Mouse (Mus musculus): Measurements from ENCODE around the gene Vtcn1. TPM values are rescaled to one million over a fixed set of nuclear protein-coding genes. Genes with fewer than 3 reads are reported as not detected.

Vtcn1 gene
- polyA plus RNA-seq, 1 experiment from 2014 or later = not detected

- WGBS = 30% methylated on average over 3 of the region's 3 CpGs
- no peaks in the 10 kb centered on the region for H3K27me3 ChIP-seq
- no peak overlapping the region for H3K27ac ChIP-seq (replicated peaks)
- H3K4me1 ChIP-seq (replicated peaks) = peaks cover 10% of the 10 kb centered on the region
- H3K4me3 ChIP-seq = no peak overlapping the region
- no peaks in the 10 kb centered on the region for H3K9me3 ChIP-seq
- ATAC-seq (ENCODE audit: low read depth) = no peak
- H3K9ac ChIP-seq = no peak overlapping the region
- no peaks in the 10 kb centered on the region for H3K36me3 ChIP-seq
- H3K4me2 ChIP-seq = no peak overlapping the region
These were observed 81.7 kb downstream of the Vtcn1 start for GRCm38 (mm10) chr3:100906916-100907315.

GRCm38 (mm10) chr3:100908594-100908993 is 83.3 kb downstream of the Vtcn1 start:
- H3K4me3 ChIP-seq = no peak overlapping the region
- H3K27ac ChIP-seq (replicated peaks) = 0 out of 2 replicates have a peak overlapping the region, but pooled peaks have one; percentile 28
- H3K27me3 ChIP-seq = no peaks in the 10 kb centered on the region
- no peak overlapping the region for H3K4me2 ChIP-seq
- H3K4me1 ChIP-seq (replicated peaks) = peaks cover 10% of the 10 kb centered on the region
- WGBS = 50% methylated on average over 6 of the region's 6 CpGs
- H3K9ac ChIP-seq = no peak overlapping the region
- no peaks in the 10 kb centered on the region for H3K36me3 ChIP-seq
- no peak for ATAC-seq (ENCODE audit: low read depth)
- no peaks in the 10 kb centered on the region for H3K9me3 ChIP-seq

GRCm38 (mm10) chr3:100910621-100911020 is 85.4 kb downstream of the Vtcn1 start:
- Histone ChIP-seq H3K27ac (replicated peaks) (no peak overlapping the region), H3K9ac (no peak overlapping the region), H3K36me3 (no peaks in the 10 kb centered on the region), H3K4me1 (replicated peaks) (peaks cover 10% of the 10 kb centered on the region), H3K4me2 (no peak overlapping the region), H3K9me3 (no peaks in the 10 kb centered on the region), H3K4me3 (no peak overlapping the region), H3K27me3 (no peaks in the 10 kb centered on the region)
- 56% methylated on average over 5 of the region's 5 CpGs for WGBS
- no peak for ATAC-seq (ENCODE audit: low read depth)

- H3K36me3 ChIP-seq = no peaks in the 10 kb centered on the region
- no peaks in the 10 kb centered on the region for H3K27me3 ChIP-seq
- H3K9me3 ChIP-seq = no peaks in the 10 kb centered on the region
- WGBS = 78% methylated on average over 9 of the region's 9 CpGs
- H3K4me2 ChIP-seq = no peak overlapping the region
- no peak overlapping the region for H3K9ac ChIP-seq
- H3K4me1 ChIP-seq (replicated peaks) = peaks cover 10% of the 10 kb centered on the region
- H3K27ac ChIP-seq (replicated peaks) = no peak overlapping the region
- no peak for ATAC-seq (ENCODE audit: low read depth)
- no peak overlapping the region for H3K4me3 ChIP-seq
These were observed 85.8 kb downstream of the Vtcn1 start for GRCm38 (mm10) chr3:100911026-100911425.

GRCm38 (mm10) chr3:100911498-100912213 is 86.4 kb downstream of the Vtcn1 start:
- Histone ChIP-seq H3K27me3 (no peaks in the 10 kb centered on the region), H3K9me3 (no peaks in the 10 kb centered on the region)
- WGBS = 68% methylated on average over 7 of the region's 7 CpGs

GRCm38 (mm10) chr3:100916844-100917243 is 91.6 kb downstream of the Vtcn1 start:
- no peak for ATAC-seq (ENCODE audit: low read depth)
- Histone ChIP-seq H3K36me3 (no peaks in the 10 kb centered on the region), H3K4me1 (replicated peaks) (peaks cover 7% of the 10 kb centered on the region; the same call in 1 of the 2 replicates), H3K4me3 (no peak overlapping the region), H3K27ac (replicated peaks) (no peak overlapping the region), H3K4me2 (no peak overlapping the region), H3K9me3 (no peaks in the 10 kb centered on the region), H3K9ac (no peak overlapping the region), H3K27me3 (no peaks in the 10 kb centered on the region)
- 23% methylated on average over 7 of the region's 7 CpGs for WGBS

More at GRCm38 (mm10) chr3:100911498-100912213, 86.4 kb downstream of the Vtcn1 start:
- peak; percentile 58 for ATAC-seq (ENCODE audit: low read depth)
- Histone ChIP-seq H3K4me2 (no peak overlapping the region), H3K4me1 (replicated peaks) (peaks cover 10% of the 10 kb centered on the region), H3K9ac (no peak overlapping the region), H3K4me3 (no peak overlapping the region), H3K27ac (replicated peaks) (no peak overlapping the region; the same call in 1 of the 2 replicates), H3K36me3 (no peaks in the 10 kb centered on the region)

- no peaks in the 10 kb centered on the region for H3K27me3 ChIP-seq
- H3K9ac ChIP-seq = no peak overlapping the region
- H3K4me1 ChIP-seq (replicated peaks) = peaks cover 37% of the 10 kb centered on the region
- no peak overlapping the region for H3K4me3 ChIP-seq
- H3K4me2 ChIP-seq = no peak overlapping the region
- no peaks in the 10 kb centered on the region for H3K9me3 ChIP-seq
- no peak for ATAC-seq (ENCODE audit: low read depth)
- 85% methylated on average over 9 of the region's 9 CpGs for WGBS
- no peak overlapping the region for H3K27ac ChIP-seq (replicated peaks)
- H3K36me3 ChIP-seq = peaks cover 8% of the 10 kb centered on the region; the same call in 1 of the 2 replicates
These were observed 95.4 kb downstream of the Vtcn1 start for GRCm38 (mm10) chr3:100920611-100921140.

- peak within 1 kb of the TSS; percentile 72 for H3K27ac ChIP-seq (replicated peaks)
- H3K9ac ChIP-seq = peak within 1 kb of the TSS; percentile 85
- H3K36me3 ChIP-seq = peaks cover 9% of the 10 kb centered on the region; the same call in 1 of the 2 replicates
- peak; percentile 99 for ATAC-seq (ENCODE audit: low read depth)
- no peaks in the 10 kb centered on the region for H3K9me3 ChIP-seq
- peaks cover 50% of the 10 kb centered on the region for H3K4me1 ChIP-seq (replicated peaks)
- under 1% methylated on average over 39 of the region's 39 CpGs for WGBS
- no peaks in the 10 kb centered on the region for H3K27me3 ChIP-seq
- H3K4me3 ChIP-seq = peak within 1 kb of the TSS; percentile 55
- peak within 1 kb of the TSS; percentile 77 for H3K4me2 ChIP-seq
These were observed 96.7 kb downstream of the Vtcn1 start, which contains the start of gene Trim45 for GRCm38 (mm10) chr3:100921825-100922505. Trim45 (plus strand) TSS chr3:100922202.

- Histone ChIP-seq H3K27me3 (no peaks in the 10 kb centered on the region), H3K4me1 (replicated peaks) (peaks cover 53% of the 10 kb centered on the region), H3K4me3 (peak overlapping the region; percentile 55), H3K9ac (peak overlapping the region; percentile 85), H3K36me3 (peaks cover 10% of the 10 kb centered on the region), H3K4me2 (peak overlapping the region; percentile 77), H3K27ac (replicated peaks) (peak overlapping the region; percentile 72), H3K9me3 (no peaks in the 10 kb centered on the region)
- WGBS = 39% methylated on average over 28 of the region's 28 CpGs
- peak; percentile 73 for ATAC-seq (ENCODE audit: low read depth)
These were observed 97.5 kb downstream of the Vtcn1 start for GRCm38 (mm10) chr3:100922506-100923375.

- H3K9me3 ChIP-seq = no peaks in the 10 kb centered on the region
- peaks cover 25% of the 10 kb centered on the region for H3K36me3 ChIP-seq
- H3K27ac ChIP-seq (replicated peaks) = no peak overlapping the region; the same call in 1 of the 2 replicates
- WGBS = 78% methylated on average over 6 of the region's 6 CpGs
- H3K4me3 ChIP-seq = no peak overlapping the region
- no peak for ATAC-seq (ENCODE audit: low read depth)
- peaks cover 53% of the 10 kb centered on the region for H3K4me1 ChIP-seq (replicated peaks)
- peak overlapping the region; percentile 85; the same call in 1 of the 2 replicates for H3K9ac ChIP-seq
- peak overlapping the region; percentile 77 for H3K4me2 ChIP-seq
- no peaks in the 10 kb centered on the region for H3K27me3 ChIP-seq
These were observed 98.9 kb downstream of the Vtcn1 start for GRCm38 (mm10) chr3:100924065-100924732.

GRCm38 (mm10) chr3:100925176-100925575 is 99.9 kb downstream of the Vtcn1 start:
- Histone ChIP-seq H3K27me3 (no peaks in the 10 kb centered on the region), H3K4me2 (no peak overlapping the region), H3K9me3 (no peaks in the 10 kb centered on the region), H3K36me3 (peaks cover 34% of the 10 kb centered on the region), H3K4me3 (no peak overlapping the region), H3K27ac (replicated peaks) (no peak overlapping the region), H3K4me1 (replicated peaks) (peaks cover 53% of the 10 kb centered on the region), H3K9ac (no peak overlapping the region)
- WGBS = 84% methylated on average over 16 of the region's 16 CpGs
- no peak for ATAC-seq (ENCODE audit: low read depth)

All from neural tube, embryonic 13.5 days (tissue).